Mouse (Mus musculus) right cerebral cortex, adult 18-20 months (tissue): ENCODE results near the gene Zfand6.

Source experiments
- DNase-seq: peaks from one replicate; pipeline ENCODE4 v3.0.0; 2022; ENCODE audit warnings: mixed read lengths

The Zfand6 gene

GRCm38 (mm10) chr7:84590622-84591021, 99.1 kb downstream of the Zfand6 start:
- no peak for DNase-seq

- DNase-seq: no peak
Observed at GRCm38 (mm10) chr7:84587101-84587783, 102.5 kb downstream of the Zfand6 start.

DNA sequence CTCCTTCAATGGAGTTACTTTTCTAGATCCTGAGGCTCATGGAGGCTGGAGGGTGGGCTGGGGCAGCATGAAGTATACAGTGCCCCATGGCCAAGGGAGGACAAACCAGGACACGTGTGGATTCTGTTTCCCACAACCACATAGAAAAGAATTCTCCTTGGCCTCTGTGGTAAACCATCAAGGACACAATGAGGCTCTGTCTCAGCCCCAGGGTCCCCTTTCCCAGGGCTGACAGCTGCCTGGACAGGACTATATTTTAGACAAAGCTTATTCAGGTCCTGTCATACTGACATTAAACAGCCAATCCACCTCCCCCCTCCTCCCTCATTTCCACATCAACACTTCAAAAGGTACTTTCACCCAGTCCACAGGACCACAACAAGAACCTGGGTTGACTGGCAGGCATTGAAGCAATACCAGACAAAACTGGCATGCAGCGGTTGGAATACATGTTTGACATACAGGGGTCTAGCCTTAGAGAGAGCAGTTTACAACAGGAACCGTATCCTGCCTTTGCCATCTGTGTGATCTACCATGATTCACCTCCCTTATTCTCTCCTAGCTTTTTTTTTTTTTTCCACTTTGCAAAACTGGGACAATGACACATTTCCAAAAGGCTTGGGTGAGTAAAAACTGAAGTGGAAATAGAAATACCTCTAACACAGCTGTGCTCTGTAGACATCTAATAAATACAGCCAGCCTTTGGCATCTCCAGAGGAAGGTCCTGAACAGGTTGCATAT, 103.2 kb downstream of the Zfand6 start:
- no peak for DNase-seq

GRCm38 (mm10) chr7:84585086-84585485, 104.7 kb downstream of the Zfand6 start:
- no peak for DNase-seq

GRCm38 (mm10) chr7:84579769-84580168, 110.0 kb downstream of the Zfand6 start:
- DNase-seq: peak; percentile 52

DNA sequence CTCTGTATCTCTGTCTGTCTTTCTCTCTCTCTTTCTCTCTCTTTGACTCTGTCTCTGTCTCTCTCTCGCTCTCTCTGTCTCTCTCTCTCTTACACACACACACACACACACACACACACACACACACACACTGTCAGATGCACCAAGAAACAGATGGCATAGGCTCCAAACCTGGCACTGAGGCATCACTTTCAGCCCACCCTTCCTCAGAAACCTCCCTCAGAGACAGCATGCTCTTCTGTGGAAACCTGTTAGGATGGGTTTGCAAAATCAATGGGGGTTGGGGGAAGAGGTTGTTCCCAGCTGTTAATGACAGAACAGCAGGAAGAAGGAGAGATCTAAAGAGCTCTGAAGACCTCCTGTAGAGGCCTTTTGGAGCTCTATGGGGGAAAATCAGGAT, 110.9 kb downstream of the Zfand6 start:
- DNase-seq: peak; percentile 71

DNA sequence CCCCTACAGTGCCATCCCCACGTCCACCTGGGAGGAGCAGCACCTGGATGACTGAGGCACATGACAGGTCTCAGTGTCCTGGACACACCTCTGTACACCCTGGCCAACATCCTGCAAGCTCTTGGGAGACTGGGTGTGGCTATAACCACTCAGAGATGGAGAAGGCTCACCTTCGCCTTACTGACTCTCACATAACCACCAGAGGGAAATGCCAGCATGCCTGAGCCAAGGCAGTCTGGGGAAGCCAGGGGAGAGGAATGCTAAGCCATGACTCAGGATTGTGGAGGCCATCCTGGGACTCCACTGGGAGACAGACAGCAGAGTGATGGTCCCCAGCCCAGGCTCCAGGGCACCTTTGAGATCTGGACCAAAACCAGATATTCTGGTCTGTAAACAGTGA, 112.7 kb downstream of the Zfand6 start:
- DNase-seq: no peak

- no peak for DNase-seq
Observed at GRCm38 (mm10) chr7:84566200-84566599, 123.6 kb downstream of the Zfand6 start.

- DNase-seq: no peak
Observed at GRCm38 (mm10) chr7:84564236-84564635, 125.5 kb downstream of the Zfand6 start.
